Mouse (Mus musculus): ENCODE data around the gene Cacnb1. TPM values are rescaled to one million over a fixed set of nuclear protein-coding genes. Genes with fewer than 3 reads are reported as not detected.
A peak's percentile ranks its signal among the peaks of the same experiment; 100 is the strongest.

The Cacnb1 gene
- total and polyA plus RNA-seq, 3 experiments, result 0.36 to 0.55 TPM; not detected in 1

DNA sequence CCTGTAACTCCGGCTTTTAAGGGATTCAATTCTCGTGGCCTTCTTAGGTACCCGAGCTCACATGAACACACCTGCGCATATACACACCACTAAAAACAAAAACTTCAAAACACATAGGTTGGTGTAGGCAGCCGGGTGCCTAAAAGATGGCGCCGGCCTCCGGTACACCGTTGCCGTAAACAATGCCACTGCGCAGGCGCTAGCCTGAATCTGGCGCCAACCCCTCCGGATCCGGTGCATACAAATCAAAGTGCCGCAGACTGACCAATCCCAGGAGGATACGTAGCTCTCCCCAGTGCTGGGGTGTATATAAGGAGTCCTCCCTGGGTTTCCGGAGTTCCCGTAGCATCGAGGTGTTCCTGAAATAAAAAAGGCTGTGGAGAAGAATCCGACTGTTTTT lies 44.4 kb upstream of the Cacnb1 start:
- Histone ChIP-seq H3K4me3 (replicated peaks in 1 of 3; ENCODE audit: low read depth in 2 of 3, low read length in 2 of 3, poor library complexity in 1 of 3) (no peak overlapping the region), H3K4me1 (ENCODE audit: control insufficient read depth in 1 of 2, insufficient read depth in 2 of 2) (peaks cover 2 to 4% of the 10 kb centered on the region in 2 experiments; a peak in 3 of 4 replicates), H3K9me3 (replicated peaks; ENCODE audit: low read length) (no peaks in the 10 kb centered on the region), H3K27ac (ENCODE audit: insufficient read depth, low read depth) (no peak overlapping the region), H3K79me2 (replicated peaks; ENCODE audit: control insufficient read depth, extremely low read depth, insufficient read depth, poor library complexity, severe bottlenecking) (no peaks in the 10 kb centered on the region), H3K36me3 (replicated peaks in 1 of 2; ENCODE audit: control insufficient read depth in 1 of 2, insufficient read depth in 1 of 2, low read length in 1 of 2) (no peaks in the 10 kb centered on the region), H3K4me2 (ENCODE audit: insufficient read depth, low read depth, poor library complexity, severe bottlenecking) (no peak overlapping the region), H3K27me3 (replicated peaks) (no peaks in the 10 kb centered on the region), H3K9ac (ENCODE audit: insufficient read depth, low read depth) (no peak overlapping the region)
- no peak for DNase-seq (ENCODE audit: extremely low read depth)
- dilution Hi-C loops (cut with MboI; ENCODE audit: extremely low pct_ligation_motif_present, extremely low pct_unique_long_range_greater_than_20kb, low sequenced_read_pairs), result no loop called here
- in situ Hi-C loops (cut with MboI; ENCODE audit: low pct_ligation_motif_present, low pct_unique_long_range_greater_than_20kb, low sequenced_read_pairs), result no loop called here
- TF ChIP-seq CHD1 (IDR thresholded peaks at IDR 0.05; ENCODE audit: low read depth, low read length), result no peak

- H3K4me2 ChIP-seq (ENCODE audit: insufficient read depth, low read depth, poor library complexity, severe bottlenecking), result no peak overlapping the region
- in situ Hi-C loops (cut with MboI; ENCODE audit: low pct_ligation_motif_present, low pct_unique_long_range_greater_than_20kb, low sequenced_read_pairs), result no loop called here
- no peak overlapping the region for H3K4me3 ChIP-seq (replicated peaks in 1 of 3; ENCODE audit: low read depth in 2 of 3, low read length in 2 of 3, poor library complexity in 1 of 3)
- no peaks in the 10 kb centered on the region for H3K79me2 ChIP-seq (replicated peaks; ENCODE audit: control insufficient read depth, extremely low read depth, insufficient read depth, poor library complexity, severe bottlenecking)
- TF ChIP-seq ELF1 (IDR thresholded peaks at IDR 0.05; ENCODE audit: low read depth, low read length) (no peak), ZNF384 (IDR thresholded peaks at IDR 0.05; ENCODE audit: low read depth, low read length) (no peak), CHD2 (IDR thresholded peaks at IDR 0.05; ENCODE audit: low read length) (no peak), MAX (IDR thresholded peaks at IDR 0.05; ENCODE audit: low read length) (no peak), SMC3 (IDR thresholded peaks at IDR 0.05; ENCODE audit: low read depth, low read length) (no peak), ETS1 (conservative IDR thresholded peaks at IDR 0.05; ENCODE audit: low read depth, low read length) (no peak), MXI1 (IDR thresholded peaks at IDR 0.05; ENCODE audit: low read depth, low read length) (no peak), CTCF (conservative IDR thresholded peaks at IDR 0.05 in 1 of 2, IDR thresholded peaks at IDR 0.05 in 1 of 2; ENCODE audit: low read depth in 2 of 2, low read length in 2 of 2) (no peak), MAZ (IDR thresholded peaks at IDR 0.05; ENCODE audit: low read depth, low read length) (no peak), SIN3A (IDR thresholded peaks at IDR 0.05; ENCODE audit: low read length) (no peak)
- peaks cover 10 to 15% of the 10 kb centered on the region in 2 experiments; a peak in 3 of 4 replicates for H3K4me1 ChIP-seq (ENCODE audit: control insufficient read depth in 1 of 2, insufficient read depth in 2 of 2)
- no peak overlapping the region for H3K27ac ChIP-seq (ENCODE audit: insufficient read depth, low read depth)
- no peak overlapping the region for H3K9ac ChIP-seq (ENCODE audit: insufficient read depth, low read depth)
- H3K27me3 ChIP-seq (replicated peaks), result no peaks in the 10 kb centered on the region
- dilution Hi-C loops (cut with MboI; ENCODE audit: extremely low pct_ligation_motif_present, extremely low pct_unique_long_range_greater_than_20kb, low sequenced_read_pairs), result no loop called here
- no peak for DNase-seq (ENCODE audit: extremely low read depth)
- no peaks in the 10 kb centered on the region for H3K9me3 ChIP-seq (replicated peaks; ENCODE audit: low read length)
- H3K36me3 ChIP-seq (replicated peaks in 1 of 2; ENCODE audit: control insufficient read depth in 1 of 2, insufficient read depth in 1 of 2, low read length in 1 of 2), result no peaks in the 10 kb centered on the region
Measured at GRCm38 (mm10) chr11:98066201-98066600, 43.4 kb upstream of the Cacnb1 start.

- TF ChIP-seq JUND (conservative IDR thresholded peaks at IDR 0.05; ENCODE audit: low read depth, low read length) (peak; percentile 71), ETS1 (conservative IDR thresholded peaks at IDR 0.05; ENCODE audit: low read depth, low read length) (peak; percentile 51; the same call in 1 of the 2 replicates), RCOR1 (conservative IDR thresholded peaks at IDR 0.05; ENCODE audit: low read depth, low read length) (0 out of 2 replicates have a peak, but pooled peaks have one; percentile 67), ZNF384 (IDR thresholded peaks at IDR 0.05; ENCODE audit: low read depth, low read length) (no peak), JUN (IDR thresholded peaks at IDR 0.05; ENCODE audit: insufficient read depth, low read depth, low read length) (peak; percentile 58; the same call in 1 of the 2 replicates), EP300 (IDR thresholded peaks at IDR 0.05; ENCODE audit: low read length) (peak; percentile 90), IRF4 (IDR thresholded peaks at IDR 0.05; ENCODE audit: low read depth, low read length) (peak; percentile 92), RAD21 (IDR thresholded peaks at IDR 0.05; ENCODE audit: low read depth, low read length) (no peak)
- Histone ChIP-seq H3K9me3 (replicated peaks; ENCODE audit: low read length) (no peaks in the 10 kb centered on the region), H3K36me3 (replicated peaks in 1 of 2; ENCODE audit: control insufficient read depth in 1 of 2, insufficient read depth in 1 of 2, low read length in 1 of 2) (no peaks in the 10 kb centered on the region), H3K27ac (ENCODE audit: insufficient read depth, low read depth) (no peak overlapping the region), H3K79me2 (replicated peaks; ENCODE audit: control insufficient read depth, extremely low read depth, insufficient read depth, poor library complexity, severe bottlenecking) (no peaks in the 10 kb centered on the region), H3K4me1 (ENCODE audit: control insufficient read depth in 1 of 2, insufficient read depth in 2 of 2) (peaks cover 20 to 30% of the 10 kb centered on the region in 2 experiments), H3K9ac (ENCODE audit: insufficient read depth, low read depth) (no peak overlapping the region), H3K4me2 (ENCODE audit: insufficient read depth, low read depth, poor library complexity, severe bottlenecking) (no peak overlapping the region), H3K27me3 (replicated peaks) (no peaks in the 10 kb centered on the region), H3K4me3 (replicated peaks in 1 of 3; ENCODE audit: low read depth in 2 of 3, low read length in 2 of 3, poor library complexity in 1 of 3) (no peak overlapping the region)
- in situ Hi-C loops (cut with MboI; ENCODE audit: low pct_ligation_motif_present, low pct_unique_long_range_greater_than_20kb, low sequenced_read_pairs) (no loop called here), dilution Hi-C loops (cut with MboI; ENCODE audit: extremely low pct_ligation_motif_present, extremely low pct_unique_long_range_greater_than_20kb, low sequenced_read_pairs) (no loop called here)
- DNase-seq (ENCODE audit: extremely low read depth), result peak; percentile 37
Measured at GRCm38 (mm10) chr11:98061904-98062562, 39.2 kb upstream of the Cacnb1 start.
